Mouse (Mus musculus): ENCODE measurements around the gene Selenbp2. TPM values are rescaled to one million over a fixed set of nuclear protein-coding genes. Genes with fewer than 3 reads are reported as not detected.
"Not testable (repeated sequence)": the region's sequence is repeated elsewhere in the genome, so short reads cannot be mapped to it uniquely, and the experiment has no call there.

Gene Selenbp2
- polyA plus RNA-seq, 1 experiment from 2014 or later = not detected

DNA sequence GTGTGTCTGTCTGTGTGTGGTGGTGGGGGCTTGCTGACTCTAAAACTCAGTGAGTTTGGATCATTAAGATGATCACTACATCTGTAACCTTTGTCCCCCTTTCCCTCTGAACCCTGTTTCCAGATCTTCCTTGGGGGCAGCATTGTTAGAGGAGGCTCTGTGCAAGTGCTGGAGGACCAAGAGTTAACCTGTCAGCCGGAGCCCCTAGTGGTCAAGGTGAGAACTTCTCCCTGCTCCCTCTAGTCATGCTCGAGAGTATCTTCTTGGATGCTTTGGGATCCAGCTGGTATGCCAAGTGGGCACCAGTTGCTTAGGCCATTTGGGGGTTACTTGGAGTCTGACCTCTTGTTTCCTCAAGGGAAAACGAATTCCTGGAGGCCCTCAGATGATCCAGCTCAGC is 10.0 kb downstream of the Selenbp2 start:
- DNase-seq (ENCODE audit: low spot score); ATAC-seq (ENCODE audit: insufficient read depth, low FRiP score, low TSS enrichment): not testable (repeated sequence)
- WGBS = 34% methylated on average over 2 of the region's 3 CpGs

GRCm38 (mm10) chr3:94710591-94710990 is 17.2 kb downstream of the Selenbp2 start:
- H3K27ac ChIP-seq (ENCODE audit: low read depth, low read length); H3K9me3 ChIP-seq (ENCODE audit: control insufficient read depth, low read length); H3K27me3 ChIP-seq (ENCODE audit: control insufficient read depth, insufficient read depth, low read length); H3K4me2 ChIP-seq (ENCODE audit: low read depth); H3K9ac ChIP-seq (ENCODE audit: low read length); H3K4me1 ChIP-seq (ENCODE audit: control insufficient read depth, insufficient read depth, low read length); H3K36me3 ChIP-seq (ENCODE audit: control insufficient read depth, insufficient read depth, low read length); ATAC-seq (ENCODE audit: insufficient read depth, low FRiP score, low TSS enrichment); H3K4me3 ChIP-seq (ENCODE audit: low read depth, low read length); DNase-seq (ENCODE audit: low spot score): not testable (repeated sequence)

More for the DNA sequence above, 10.0 kb downstream of the Selenbp2 start:
- not testable (repeated sequence) for H3K4me3 ChIP-seq (ENCODE audit: low read depth, low read length); H3K27ac ChIP-seq (ENCODE audit: low read depth, low read length); H3K9me3 ChIP-seq (ENCODE audit: control insufficient read depth, low read length); H3K4me1 ChIP-seq (ENCODE audit: control insufficient read depth, insufficient read depth, low read length); H3K36me3 ChIP-seq (ENCODE audit: control insufficient read depth, insufficient read depth, low read length); H3K9ac ChIP-seq (ENCODE audit: low read length); H3K4me2 ChIP-seq (ENCODE audit: low read depth); H3K27me3 ChIP-seq (ENCODE audit: control insufficient read depth, insufficient read depth, low read length)

GRCm38 (mm10) chr3:94713424-94713823 is 20.1 kb downstream of the Selenbp2 start:
- H3K9me3 ChIP-seq (ENCODE audit: control insufficient read depth, low read length); H3K4me2 ChIP-seq (ENCODE audit: low read depth); H3K27ac ChIP-seq (ENCODE audit: low read depth, low read length); DNase-seq (ENCODE audit: low spot score); H3K4me1 ChIP-seq (ENCODE audit: control insufficient read depth, insufficient read depth, low read length); H3K36me3 ChIP-seq (ENCODE audit: control insufficient read depth, insufficient read depth, low read length); H3K27me3 ChIP-seq (ENCODE audit: control insufficient read depth, insufficient read depth, low read length); H3K9ac ChIP-seq (ENCODE audit: low read length); ATAC-seq (ENCODE audit: insufficient read depth, low FRiP score, low TSS enrichment); H3K4me3 ChIP-seq (ENCODE audit: low read depth, low read length): not testable (repeated sequence)
- WGBS = 85% methylated on average over 3 of the region's 3 CpGs

- DNase-seq (ENCODE audit: low spot score); H3K27me3 ChIP-seq (ENCODE audit: control insufficient read depth, insufficient read depth, low read length); H3K9me3 ChIP-seq (ENCODE audit: control insufficient read depth, low read length); H3K4me1 ChIP-seq (ENCODE audit: control insufficient read depth, insufficient read depth, low read length); H3K9ac ChIP-seq (ENCODE audit: low read length); H3K27ac ChIP-seq (ENCODE audit: low read depth, low read length); H3K36me3 ChIP-seq (ENCODE audit: control insufficient read depth, insufficient read depth, low read length); H3K4me3 ChIP-seq (ENCODE audit: low read depth, low read length); H3K4me2 ChIP-seq (ENCODE audit: low read depth); ATAC-seq (ENCODE audit: insufficient read depth, low FRiP score, low TSS enrichment): not testable (repeated sequence)
- 56% methylated on average over 1 of the region's 1 CpGs for WGBS
These were observed 24.9 kb downstream of the Selenbp2 start for GRCm38 (mm10) chr3:94718253-94718652.

GRCm38 (mm10) chr3:94723637-94724036 is 30.3 kb downstream of the Selenbp2 start:
- H3K4me2 ChIP-seq (ENCODE audit: low read depth); H3K9me3 ChIP-seq (ENCODE audit: control insufficient read depth, low read length); H3K36me3 ChIP-seq (ENCODE audit: control insufficient read depth, insufficient read depth, low read length); H3K4me1 ChIP-seq (ENCODE audit: control insufficient read depth, insufficient read depth, low read length); H3K4me3 ChIP-seq (ENCODE audit: low read depth, low read length); H3K9ac ChIP-seq (ENCODE audit: low read length); H3K27me3 ChIP-seq (ENCODE audit: control insufficient read depth, insufficient read depth, low read length); ATAC-seq (ENCODE audit: insufficient read depth, low FRiP score, low TSS enrichment); H3K27ac ChIP-seq (ENCODE audit: low read depth, low read length); DNase-seq (ENCODE audit: low spot score): not testable (repeated sequence)
- 24% methylated on average over 2 of the region's 2 CpGs for WGBS

GRCm38 (mm10) chr3:94745691-94746090 is 52.3 kb downstream of the Selenbp2 start:
- ATAC-seq (ENCODE audit: insufficient read depth, low FRiP score, low TSS enrichment) = no peak

More at GRCm38 (mm10) chr3:94745691-94746090, 52.3 kb downstream of the Selenbp2 start:
- H3K9me3 ChIP-seq (ENCODE audit: control insufficient read depth, low read length) = no peaks in the 10 kb centered on the region
- no peaks in the 10 kb centered on the region for H3K4me1 ChIP-seq (ENCODE audit: control insufficient read depth, insufficient read depth, low read length)
- H3K27me3 ChIP-seq (ENCODE audit: control insufficient read depth, insufficient read depth, low read length) = no peaks in the 10 kb centered on the region
- H3K9ac ChIP-seq (ENCODE audit: low read length) = no peak overlapping the region
- no peak overlapping the region for H3K4me3 ChIP-seq (ENCODE audit: low read depth, low read length)
- no peaks in the 10 kb centered on the region for H3K36me3 ChIP-seq (ENCODE audit: control insufficient read depth, insufficient read depth, low read length)
- no peak overlapping the region for H3K4me2 ChIP-seq (ENCODE audit: low read depth)
- no peak for DNase-seq (ENCODE audit: low spot score)
- H3K27ac ChIP-seq (ENCODE audit: low read depth, low read length) = no peak overlapping the region
- 95% methylated on average over 17 of the region's 17 CpGs for WGBS

Other genes starting within 250 kb of the Selenbp2 start
- 0.23 and 0.41 TPM in 2 replicates for gene Oaz3, start 249.6 kb upstream of the Selenbp2 start, polyA plus RNA-seq (2014; fragmentation: Nextera tagmentation; extraction: Ambion mirVana)
- gene Celf3, start 215.3 kb upstream of the Selenbp2 start, polyA plus RNA-seq (2014; fragmentation: Nextera tagmentation; extraction: Ambion mirVana) = 143 and 154 TPM in 2 replicates
- gene Riiad1, start 213.2 kb upstream of the Selenbp2 start, polyA plus RNA-seq (2014; fragmentation: Nextera tagmentation; extraction: Ambion mirVana) = 9.3 and 9.5 TPM in 2 replicates
- 36.4 and 39.9 TPM in 2 replicates for gene Snx27, start 110.8 kb upstream of the Selenbp2 start, polyA plus RNA-seq (2014; fragmentation: Nextera tagmentation; extraction: Ambion mirVana)
- not detected in 2 replicates for gene Gm10972, start 50.4 kb upstream of the Selenbp2 start, polyA plus RNA-seq (2014; fragmentation: Nextera tagmentation; extraction: Ambion mirVana)
- 3.4 and 3.6 TPM in 2 replicates for gene Tuft1, start 34.7 kb upstream of the Selenbp2 start, polyA plus RNA-seq (2014; fragmentation: Nextera tagmentation; extraction: Ambion mirVana)
- gene Cgn, start 92.9 kb downstream of the Selenbp2 start, polyA plus RNA-seq (2014; fragmentation: Nextera tagmentation; extraction: Ambion mirVana) = 2.5 and 3.0 TPM in 2 replicates
- gene Pogz, start 144.0 kb downstream of the Selenbp2 start, polyA plus RNA-seq (2014; fragmentation: Nextera tagmentation; extraction: Ambion mirVana) = 23.6 and 25.0 TPM in 2 replicates
- 375 and 398 TPM in 2 replicates for gene Psmb4, start 193.4 kb downstream of the Selenbp2 start, polyA plus RNA-seq (2014; fragmentation: Nextera tagmentation; extraction: Ambion mirVana)
- 6.2 and 7.8 TPM in 2 replicates for gene Selenbp1, start 239.5 kb downstream of the Selenbp2 start, polyA plus RNA-seq (2014; fragmentation: Nextera tagmentation; extraction: Ambion mirVana)